Mouse (Mus musculus) kidney, adult 2 months (tissue): ENCODE measurements around the gene Nudt3.

Experiments
- CTCF ChIP-seq: fragments of 200-500 bp; conservative IDR thresholded peaks from 2 replicates; pipeline ENCODE4 v1.5.1; 2011; ENCODE audit warnings: low read depth, mild to moderate bottlenecking, control low read depth, low read length, moderate library complexity, mixed read lengths; ENCODE audit not compliant: insufficient read depth, insufficient read length
- POLR2A ChIP-seq: fragments of 200-500 bp; IDR thresholded peaks from one replicate; pipeline ENCODE4 v1.6.1; 2011; ENCODE audit warnings: low read depth, low read length, control low read depth

GRCm38 (mm10) chr17:27557181-27557926 lies 65.9 kb downstream of the Nudt3 start:
- no peak for TF ChIP-seq CTCF
- no peak for TF ChIP-seq POLR2A
